Mouse (Mus musculus) urinary bladder, postnatal 4 days (tissue): ENCODE results near the gene Mrps11.

Source experiments
- DNase-seq, 2 experiments: peaks; one replicate each; pipeline ENCODE4 v3.0.0; 2021 to 2022; ENCODE audit warnings: low spot score in 2 of 2

The Mrps11 gene

DNA sequence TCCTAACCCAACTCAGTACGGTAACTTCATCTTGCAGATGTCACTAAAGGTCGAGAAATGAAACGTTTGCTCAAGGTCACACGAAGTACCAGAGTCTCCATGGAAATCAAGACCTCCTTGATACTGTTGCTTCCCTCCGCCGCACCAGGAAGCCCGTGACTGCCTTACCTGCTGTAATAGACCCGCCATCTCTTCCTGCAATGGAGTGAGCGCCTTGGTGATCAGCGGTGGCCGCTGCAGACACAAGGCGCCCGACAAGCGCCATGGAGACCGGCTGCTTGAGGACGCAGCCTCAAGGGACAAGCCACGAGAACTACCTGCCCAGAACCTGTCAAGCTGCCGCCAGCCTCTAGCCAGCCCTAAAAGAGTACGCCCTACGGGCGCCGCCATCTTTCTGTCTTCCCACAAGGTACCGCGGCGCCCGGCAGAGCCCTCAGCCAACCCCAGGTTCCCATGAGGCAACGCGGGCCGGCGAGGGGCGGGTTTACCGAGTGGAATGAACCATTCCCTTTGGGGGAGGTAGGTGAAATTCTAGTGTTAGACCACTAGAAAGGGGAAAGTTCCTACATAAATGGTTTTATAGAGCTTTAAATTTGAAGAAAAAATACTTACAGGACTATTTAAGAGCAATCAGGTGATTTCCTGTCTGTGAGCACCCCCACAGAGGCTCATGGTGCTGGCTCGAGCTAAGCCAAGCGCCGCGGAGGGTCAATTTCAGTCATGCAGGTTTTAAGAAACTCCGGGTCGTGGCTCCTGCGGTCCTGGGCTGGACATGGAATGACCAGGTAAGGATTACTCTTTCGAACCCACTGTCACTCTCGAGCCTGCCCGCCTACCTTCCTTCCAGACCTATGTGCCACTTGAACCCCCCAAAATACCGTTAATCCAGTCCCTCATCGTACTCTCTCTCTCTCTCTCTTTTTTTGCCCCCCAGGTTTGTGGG lies at the start of gene Mrps11, which contains the start of gene Mrpl46:
Mrps11 (plus strand) TSS at position 481 of the 943 bp plus-strand sequence.
Mrpl46 (minus strand) TSS at position 893 of the 943 bp plus-strand sequence.
- peak; percentile 78 to 90 for DNase-seq

DNA sequence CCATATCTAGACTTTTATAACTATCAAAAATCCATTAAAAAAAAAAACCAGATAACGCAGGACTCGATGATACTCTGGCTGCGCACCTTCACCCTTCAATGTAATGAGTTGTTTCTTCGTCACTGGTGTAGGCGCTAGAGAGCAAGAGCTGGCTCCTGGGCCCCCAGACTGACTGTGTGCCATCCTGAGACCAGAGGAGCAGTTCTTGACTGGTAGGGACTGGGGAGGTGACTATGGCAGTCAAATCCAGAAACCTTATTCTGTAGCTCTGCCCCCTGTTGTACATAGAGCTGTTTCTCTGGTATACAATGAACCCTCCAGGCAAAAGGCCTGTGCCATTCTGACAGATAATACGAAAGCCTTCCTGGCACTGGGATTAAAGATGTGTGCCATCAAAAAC lies 45.7 kb upstream of the Mrps11 start:
- no peak for DNase-seq

DNA sequence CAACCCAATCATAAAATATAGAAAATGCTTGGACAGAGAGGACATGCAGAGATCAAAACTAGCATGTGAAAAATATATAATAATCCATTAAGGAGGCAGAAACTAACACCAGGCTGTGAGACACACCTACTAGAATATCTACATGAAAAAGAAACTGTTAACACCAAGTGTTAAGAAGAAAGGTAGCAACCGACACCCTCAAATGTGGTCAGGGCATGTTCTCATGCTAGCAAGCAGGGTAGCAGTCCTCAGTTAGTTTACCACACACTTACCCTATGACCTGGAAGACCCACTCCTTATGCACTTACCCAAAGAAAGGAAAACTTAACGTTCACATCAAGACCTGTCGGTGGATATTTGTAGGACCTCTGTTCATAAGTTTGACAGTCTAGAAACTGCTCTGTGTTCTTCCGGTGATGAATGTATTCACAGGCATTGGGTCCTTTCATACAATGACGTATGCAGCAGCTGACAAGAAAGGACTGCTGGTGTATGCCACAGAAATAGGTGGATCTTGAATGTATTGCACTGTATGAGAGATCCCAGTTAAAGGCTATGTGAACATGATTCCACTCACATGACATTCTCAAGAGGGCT lies 45.2 kb upstream of the Mrps11 start, which contains the start of gene Ntrk3:
Ntrk3 (minus strand) TSS at position 399 of the 597 bp plus-strand sequence.
- no peak for DNase-seq

DNA sequence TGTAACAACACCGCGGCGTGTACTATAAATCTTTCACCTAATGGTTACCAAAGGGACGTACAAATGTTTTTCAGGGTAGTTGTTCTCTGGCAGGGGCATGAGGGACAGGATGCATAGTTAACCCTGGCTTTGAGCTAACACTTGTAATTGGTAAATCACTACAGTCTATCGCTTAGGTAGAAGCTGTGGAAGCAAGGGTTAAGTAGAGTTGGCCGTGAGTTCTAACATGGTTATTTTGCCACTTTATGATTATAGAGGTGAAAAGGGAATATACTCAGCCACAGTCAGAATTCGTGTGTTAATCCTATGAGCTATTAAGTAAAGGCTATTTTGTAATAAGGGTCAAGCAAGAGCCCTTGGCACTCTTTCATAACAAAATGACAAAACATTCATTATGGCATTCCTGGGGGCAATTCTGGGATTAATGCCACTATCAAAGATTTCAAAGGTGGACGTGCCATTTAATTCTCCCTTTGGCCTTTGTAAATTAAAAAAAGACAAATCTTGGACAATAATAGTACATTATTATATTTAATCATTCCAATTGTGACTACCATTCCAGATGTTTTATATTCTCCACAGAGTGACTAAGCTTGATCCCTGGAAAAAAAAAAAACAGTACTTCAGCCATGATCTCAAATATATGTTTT lies 43.4 kb upstream of the Mrps11 start:
- DNase-seq = no peak

DNA sequence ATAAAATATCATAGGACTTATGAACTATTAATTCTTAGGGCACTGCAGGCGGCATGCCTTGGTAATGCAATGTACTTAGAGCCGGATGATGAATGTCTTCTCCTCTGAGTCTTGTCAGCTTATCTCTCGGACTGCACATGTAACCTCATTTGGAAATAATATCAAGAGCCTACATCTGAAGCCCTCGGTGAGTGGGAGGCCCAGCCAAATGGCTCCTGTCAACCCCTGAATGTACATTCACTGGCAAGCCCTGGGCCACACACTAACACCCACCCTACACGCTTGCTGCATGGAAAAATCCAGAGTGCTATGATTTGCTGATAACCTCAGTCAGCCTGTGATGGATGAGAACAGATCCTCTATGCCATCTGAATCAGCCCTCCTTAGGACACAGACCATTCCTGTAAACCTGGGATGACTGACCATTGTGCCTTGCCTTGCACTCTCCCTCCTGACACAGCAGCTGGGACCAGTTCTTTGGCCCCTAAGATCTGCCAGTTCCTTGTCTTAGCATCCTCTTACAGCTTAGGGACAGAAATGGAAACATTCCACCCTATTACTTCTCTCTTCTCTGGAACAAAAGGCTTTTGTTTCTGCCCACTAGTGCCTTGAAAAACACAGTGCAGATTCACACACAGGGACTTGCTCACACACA lies 39.1 kb upstream of the Mrps11 start:
- DNase-seq = no peak

DNA sequence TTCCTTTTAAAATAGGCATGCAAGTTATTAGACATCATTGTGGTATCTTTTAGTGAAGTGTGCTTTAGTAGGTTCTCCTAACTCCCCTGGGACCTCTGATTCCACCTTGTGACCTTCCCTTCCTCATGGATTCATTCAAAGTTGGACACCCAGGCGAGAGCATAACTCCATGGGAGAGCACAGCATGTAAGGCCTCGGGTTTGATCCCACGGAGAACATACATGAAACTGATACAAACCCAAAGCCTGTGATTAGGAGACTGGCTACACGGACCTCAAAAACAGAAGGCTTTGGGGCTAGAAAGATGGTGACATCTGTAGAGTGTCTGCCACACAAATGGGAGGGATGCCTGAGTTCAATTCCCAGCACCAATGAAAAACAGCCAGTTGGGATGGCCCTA lies 30.0 kb upstream of the Mrps11 start:
- DNase-seq = no peak

DNA sequence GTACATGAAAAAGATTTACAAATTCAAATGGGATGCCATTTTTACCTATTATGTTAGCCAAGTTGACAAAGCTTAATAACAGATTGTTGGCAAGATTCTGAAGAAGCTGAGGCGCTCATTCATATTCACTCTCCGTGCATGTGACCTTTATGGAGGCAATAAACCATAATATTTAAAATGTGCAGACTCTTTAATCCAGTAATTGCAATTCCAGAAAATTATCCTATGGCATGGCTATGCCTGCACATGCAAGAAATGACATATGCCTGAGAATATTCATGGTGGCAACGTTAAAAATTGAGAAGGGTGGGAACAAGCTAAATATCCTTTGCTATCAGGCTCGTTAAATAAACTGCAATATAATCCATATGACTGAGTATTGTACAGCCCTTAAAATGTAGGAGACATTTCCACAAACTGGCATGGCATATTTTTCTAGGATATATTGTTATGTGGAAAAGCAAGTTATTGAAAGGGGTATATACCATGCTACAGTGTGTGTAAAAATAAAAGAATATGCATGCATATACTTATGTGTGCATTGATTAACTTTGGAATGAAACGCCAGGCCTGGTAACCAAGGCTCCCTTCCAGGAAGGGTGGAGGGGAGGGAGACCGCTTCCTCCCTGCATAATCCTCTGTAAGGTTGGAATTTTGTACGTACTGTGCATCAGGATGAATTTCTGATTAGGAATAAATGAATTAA lies 29.0 kb upstream of the Mrps11 start:
- no peak for DNase-seq

DNA sequence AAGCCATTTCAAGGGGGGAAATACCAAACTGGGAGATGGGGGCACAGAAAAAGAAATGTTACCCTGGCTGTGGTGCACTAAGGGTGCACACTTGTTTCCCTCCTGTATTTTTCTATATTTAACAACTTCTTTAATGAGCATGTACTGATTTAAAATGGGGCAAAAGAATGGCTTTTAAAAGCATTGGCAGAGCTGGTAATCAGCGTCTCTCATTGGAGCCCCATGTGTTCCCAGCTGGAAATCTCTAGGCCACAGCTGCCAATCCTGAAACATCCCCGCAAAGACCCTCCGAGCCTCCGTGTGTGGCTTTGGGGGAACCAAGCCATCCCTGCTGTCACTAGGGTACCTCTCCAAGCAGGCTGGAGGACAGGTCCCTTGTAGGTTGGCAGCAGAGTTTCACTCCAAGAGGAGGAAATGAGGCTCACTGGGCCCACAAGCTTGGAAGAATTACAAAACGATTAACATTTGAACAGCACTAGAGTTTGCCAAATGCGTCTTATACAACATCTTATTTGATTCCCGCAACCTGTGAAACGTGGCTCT lies 28.4 kb upstream of the Mrps11 start:
- DNase-seq = no peak

DNA sequence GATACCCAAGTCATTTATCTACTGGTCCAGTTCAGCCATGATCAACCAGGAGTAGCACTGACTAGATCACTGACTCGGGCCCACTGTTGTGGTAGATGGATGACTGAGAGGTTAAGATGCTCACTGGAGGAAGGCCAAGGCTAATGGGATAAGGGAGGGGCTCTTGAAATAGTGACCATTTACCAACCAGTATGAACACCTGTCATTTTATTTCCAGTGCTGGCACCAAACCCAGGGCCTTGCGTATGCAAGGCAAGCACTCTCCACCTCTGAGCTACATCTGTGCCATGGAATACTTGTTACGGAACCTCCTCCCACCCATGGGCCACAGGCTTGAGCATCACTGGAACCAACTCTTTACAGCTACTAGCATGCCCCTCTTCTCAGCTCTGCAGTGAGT lies 19.1 kb upstream of the Mrps11 start:
- no peak for DNase-seq

DNA sequence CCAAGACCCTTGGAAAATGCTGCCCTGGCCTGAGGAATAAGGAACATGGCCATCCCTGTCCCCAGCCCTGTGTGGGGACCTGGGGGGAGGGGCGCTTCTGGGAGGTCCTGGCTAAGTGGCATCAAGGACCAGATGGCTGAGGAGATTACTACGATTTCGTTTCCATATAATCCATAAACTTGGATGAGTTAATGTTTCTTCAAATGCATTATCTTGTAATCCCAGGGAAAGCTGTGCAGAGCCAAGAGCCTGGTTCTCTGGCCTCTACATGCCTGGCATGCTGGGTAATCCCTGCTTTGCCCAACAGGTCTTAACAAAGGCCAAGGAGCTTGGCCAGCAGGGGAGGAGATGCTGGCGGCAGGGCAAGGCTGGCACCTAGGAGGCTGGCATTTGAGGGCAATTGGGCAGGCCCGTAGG lies 17.7 kb upstream of the Mrps11 start:
- DNase-seq = no peak

DNA sequence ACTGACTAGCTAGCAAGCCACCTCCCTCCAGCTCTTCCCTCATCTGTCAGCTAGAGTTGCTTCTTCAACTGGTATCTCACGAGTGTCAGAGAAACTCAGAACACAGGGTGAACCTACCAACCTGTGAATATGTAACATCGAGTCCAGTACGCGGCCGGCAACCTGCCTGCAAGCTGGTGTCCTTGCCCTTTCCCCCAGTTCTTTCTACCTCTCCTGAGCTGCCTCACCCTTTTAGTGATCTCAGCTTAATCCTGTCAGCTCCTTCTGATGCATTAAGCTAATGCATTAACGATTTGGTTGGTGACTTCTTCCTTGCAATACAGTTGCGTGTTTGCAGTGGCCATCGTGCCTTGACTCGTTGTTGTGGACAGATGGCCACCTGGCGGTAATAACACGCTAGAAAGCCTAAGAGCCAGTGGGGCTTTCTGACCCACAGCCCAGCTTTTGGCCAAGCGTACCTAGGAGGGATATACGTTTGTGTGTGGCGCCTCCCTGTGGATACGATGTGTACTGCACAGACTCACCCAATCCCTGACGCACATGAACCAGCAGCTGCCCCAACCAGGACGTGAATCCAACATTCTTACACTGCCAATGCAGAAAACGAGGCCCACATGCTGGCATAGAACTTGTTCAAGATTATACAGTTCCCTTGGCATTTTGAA lies 16.8 kb upstream of the Mrps11 start:
- peak; percentile 61 to 86 for DNase-seq

DNA sequence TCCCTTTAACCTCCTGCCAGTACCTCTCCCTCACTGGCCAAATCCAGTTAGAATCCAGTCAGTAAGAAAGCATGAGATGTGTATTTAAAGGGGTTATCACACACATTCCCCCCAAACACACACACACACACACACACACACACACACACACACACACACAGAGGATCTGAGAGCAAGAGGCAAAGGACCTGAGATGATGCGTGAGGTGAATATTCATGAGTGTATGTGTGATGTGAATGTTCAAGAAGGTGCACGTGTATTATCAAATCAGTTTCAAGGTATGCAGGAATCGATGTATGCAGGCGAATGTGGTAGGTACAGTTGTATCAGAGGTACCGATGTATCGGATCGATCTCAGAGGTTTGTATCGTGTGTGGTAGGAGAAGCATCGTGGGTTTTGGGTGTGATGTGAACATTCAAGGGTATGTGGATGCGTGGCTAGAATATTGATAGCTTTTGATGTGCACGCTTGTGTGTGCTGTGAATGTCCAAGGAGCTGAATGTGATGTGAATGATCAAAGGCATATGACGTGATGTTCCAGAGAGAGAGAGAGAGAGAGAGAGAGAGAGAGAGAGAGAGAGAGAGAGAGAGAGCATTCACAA lies 14.9 kb upstream of the Mrps11 start:
- DNase-seq = no peak

DNA sequence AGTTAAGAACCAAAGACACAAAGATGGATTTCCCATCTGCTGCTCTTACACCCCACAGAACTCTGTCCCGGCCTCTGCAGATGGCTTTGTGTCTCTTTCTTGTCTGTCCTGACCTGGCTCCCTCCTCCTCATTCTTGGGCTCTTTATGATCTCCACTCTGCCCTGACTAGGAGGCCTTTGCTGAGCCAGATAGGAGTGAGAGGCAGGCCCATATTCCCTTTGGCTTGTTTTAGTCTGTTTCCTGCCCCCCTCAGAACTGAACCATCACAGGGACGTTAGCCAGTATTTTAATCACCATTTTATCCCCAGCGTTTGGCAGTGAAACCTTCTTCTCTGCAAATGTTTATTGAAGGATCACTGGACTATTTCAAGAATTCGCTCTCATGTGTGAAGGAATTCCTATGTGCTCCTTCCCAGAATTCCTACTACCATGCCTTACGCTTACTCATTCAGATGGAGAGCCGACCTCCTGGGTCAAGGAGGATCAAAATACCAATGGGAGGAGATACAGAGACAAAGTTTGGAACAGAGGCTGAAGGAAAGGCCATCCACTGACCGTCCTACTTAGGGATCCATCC lies 13.8 kb upstream of the Mrps11 start:
- no peak for DNase-seq

DNA sequence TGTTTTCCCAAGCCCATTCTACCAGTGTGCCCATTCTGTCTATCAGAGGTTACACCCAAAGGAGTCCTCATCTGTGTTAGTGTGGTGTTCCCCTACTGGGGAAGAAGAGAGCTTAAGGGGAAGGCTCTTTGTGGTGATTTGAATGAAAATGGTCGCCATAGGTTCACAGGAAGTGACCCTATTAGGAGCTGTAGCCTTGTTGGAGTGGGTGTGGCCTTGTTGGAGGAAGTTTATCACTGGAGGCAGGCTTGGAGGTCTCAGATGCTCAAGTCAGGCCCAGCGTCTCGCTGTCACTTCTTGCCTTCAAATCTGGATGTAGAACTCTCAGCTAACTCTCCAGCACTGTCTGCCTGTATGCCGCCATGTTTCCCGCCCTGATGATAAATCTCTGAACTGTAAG lies 12.0 kb upstream of the Mrps11 start:
- no peak for DNase-seq

DNA sequence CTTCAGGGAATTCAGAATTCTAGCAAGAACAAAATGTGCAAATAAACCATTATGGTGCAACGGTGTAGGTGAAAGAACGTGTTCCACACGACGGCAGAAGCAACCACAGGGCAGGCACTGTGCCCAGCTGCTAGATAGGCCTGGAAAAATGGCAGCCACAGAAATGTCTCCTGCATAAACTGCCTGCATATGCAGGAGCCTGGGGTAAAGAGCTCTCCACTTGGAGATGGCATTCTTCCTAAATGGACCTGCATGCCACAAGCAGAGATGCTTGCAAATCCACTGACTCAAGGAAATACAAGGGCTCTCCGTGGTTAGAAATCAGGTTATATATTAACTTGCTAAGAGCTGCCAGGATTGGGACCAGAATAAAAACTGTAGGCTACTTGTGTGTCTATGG lies 4.2 kb upstream of the Mrps11 start:
- DNase-seq = no peak

DNA sequence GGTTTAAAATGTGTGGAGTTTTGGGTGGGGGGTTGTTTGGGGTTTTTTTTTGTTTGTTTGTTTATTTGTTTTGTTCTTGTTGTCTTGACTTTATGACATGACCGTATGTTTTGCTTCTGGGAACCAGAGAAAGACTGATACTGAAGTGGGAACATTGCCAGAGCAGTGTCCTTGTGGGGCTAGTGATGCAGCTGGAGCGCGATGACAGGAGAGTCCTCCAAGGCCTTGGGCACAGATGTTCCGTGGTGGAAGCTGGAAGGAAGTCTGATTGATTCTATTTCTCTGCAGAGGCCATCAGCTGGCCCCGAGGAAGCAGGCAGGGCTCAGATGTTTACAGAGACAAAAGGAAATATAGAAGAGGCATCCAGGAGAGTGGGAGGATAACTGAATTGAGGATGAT lies 3.0 kb downstream of the Mrps11 start:
- DNase-seq = no peak

DNA sequence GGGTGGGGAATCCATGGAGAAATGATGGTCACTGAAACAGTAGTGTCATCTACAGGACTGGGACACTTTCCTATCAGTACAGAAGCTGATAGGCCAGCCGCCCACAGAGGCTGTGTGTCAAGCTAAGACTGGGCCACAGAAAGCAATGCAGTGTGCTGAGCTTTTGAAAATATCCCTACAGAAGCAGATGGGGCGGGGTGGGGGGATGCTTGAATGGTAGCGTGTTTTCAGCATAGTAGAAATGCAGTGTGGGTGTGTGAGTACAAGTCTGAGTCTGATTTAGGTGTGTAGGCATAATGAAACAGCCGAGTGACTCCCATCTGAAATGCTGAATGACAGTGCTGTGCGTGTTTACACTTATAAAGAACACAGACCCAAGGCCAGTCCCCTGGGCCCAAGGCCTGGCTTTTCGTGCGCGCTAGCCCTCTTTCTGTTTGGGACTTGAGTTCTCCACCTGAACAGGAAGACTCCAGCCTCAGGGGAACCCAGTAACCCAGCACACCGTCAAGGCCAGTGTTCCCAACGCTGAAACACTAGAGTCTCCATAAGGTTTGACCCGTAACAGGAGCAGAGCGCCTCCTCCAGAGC lies 5.0 kb downstream of the Mrps11 start:
- DNase-seq = no peak

DNA sequence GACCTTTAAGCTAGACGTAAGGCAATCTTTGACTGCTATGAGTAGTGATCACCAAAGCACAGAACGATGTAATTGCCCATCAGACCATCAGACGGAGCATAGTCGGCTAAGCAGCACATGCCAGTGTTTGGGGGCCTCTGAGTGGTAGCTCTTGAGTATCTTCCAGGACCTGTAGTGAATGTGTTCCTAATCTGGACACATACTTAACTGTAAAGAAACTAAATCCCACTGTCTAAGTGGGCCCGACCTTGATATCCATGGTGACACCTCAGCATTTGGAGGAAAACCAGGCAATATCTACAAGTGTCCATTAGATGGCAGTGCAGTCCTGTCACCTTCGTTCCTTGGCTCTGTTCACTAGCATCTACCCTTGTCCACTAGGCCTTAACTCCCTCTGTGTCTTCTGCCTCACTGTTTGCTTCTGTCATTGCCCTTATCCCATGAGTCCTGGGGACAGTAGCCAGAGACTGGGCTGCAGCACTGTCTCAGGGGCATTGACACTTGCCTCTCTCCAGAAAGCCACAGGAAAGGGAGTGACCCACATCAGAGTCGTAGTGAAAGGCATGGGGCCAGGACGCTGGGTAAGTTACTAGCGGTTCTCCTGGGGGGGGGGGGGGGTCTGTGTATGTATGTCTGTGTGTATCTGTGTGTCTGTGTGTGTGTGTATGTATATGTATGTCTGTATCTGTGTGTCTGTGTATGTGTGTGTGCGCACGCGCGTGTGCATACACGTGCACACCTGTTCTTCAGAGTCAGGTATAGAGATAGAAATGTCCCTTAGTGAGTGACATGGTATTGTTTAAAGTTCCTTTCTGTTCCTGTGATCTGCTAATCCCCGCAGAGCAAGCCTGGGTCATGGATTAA lies 8.7 kb downstream of the Mrps11 start:
- DNase-seq = no peak
